Mouse (Mus musculus): ENCODE results near the gene Wasf2.

DNA sequence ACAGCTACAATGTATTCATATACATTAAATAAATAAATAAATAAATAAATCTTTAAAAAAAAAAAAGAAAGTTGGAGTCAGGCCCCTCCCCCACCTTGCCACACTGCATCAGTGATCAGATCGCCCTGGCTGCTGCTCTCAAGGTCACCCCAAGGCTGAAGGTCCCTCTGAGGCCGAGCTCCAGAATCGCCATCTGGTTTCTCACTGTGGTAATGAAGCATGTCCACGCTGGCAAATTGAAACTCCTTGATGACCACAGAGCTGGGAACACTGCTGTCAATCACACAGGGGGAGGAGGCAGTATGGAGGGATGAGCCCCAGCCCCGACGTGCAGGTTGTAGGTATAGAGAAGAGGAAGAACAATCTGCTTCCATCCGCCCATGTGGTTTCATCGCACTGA is 97.3 kb downstream of the Wasf2 start:
- TF ChIP-seq GATA1 (IDR thresholded peaks at IDR 0.05; ENCODE audit: low read length) (no peak), TAL1 (IDR thresholded peaks at IDR 0.05; ENCODE audit: low read length) (no peak)

All from erythroblast, embryonic 14.5 days (primary cell).